Mouse (Mus musculus) liver, postnatal 0 days (tissue): ENCODE results near the gene Cwc22.

Experiments
- CTCF ChIP-seq: sonication (generic); IDR thresholded peaks from 2 replicates; pipeline ENCODE4 v1.5.1; 2016; ENCODE audit warnings: antibody characterized with exemption, low read depth
- EP300 ChIP-seq: IDR thresholded peaks from 2 replicates; pipeline ENCODE4 v1.6.1; 2016; ENCODE audit warnings: antibody characterized with exemption, low read depth, mild to moderate bottlenecking

GRCm38 (mm10) chr2:77879736-77880135 is 66.4 kb downstream of the Cwc22 start:
- TF ChIP-seq EP300 (no peak), CTCF (no peak)
